Mouse (Mus musculus): ENCODE measurements around the gene Nup85. TPM values are rescaled to one million over a fixed set of nuclear protein-coding genes. Genes with fewer than 3 reads are reported as not detected.

Nup85 gene
- polyA plus RNA-seq, 1 experiment, result 16.8 TPM

- under 1% methylated on average over 26 of the region's 26 CpGs for WGBS
- Histone ChIP-seq H3K4me1 (ENCODE audit: control insufficient read depth, insufficient read depth, insufficient read length, low read length) (peaks cover 8% of the 10 kb centered on the region), H3K27me3 (ENCODE audit: control insufficient read depth, insufficient read depth, low read length) (no peaks in the 10 kb centered on the region), H3K4me3 (ENCODE audit: low read depth, low read length) (peak overlapping the region; percentile 94), H3K27ac (ENCODE audit: insufficient read depth, low read depth, low read length) (peak overlapping the region; percentile 88), H3K36me3 (ENCODE audit: control insufficient read depth, insufficient read depth, low read length) (peaks cover 35% of the 10 kb centered on the region)
- TF ChIP-seq POLR2A (IDR thresholded peaks at IDR 0.05; ENCODE audit: low read depth, low read length) (no peak), CTCF (IDR thresholded peaks at IDR 0.05; ENCODE audit: extremely low read depth, insufficient read length, insufficient replicate concordance, low read depth, low read length) (no peak)
Observed at GRCm38 (mm10) chr11:115604304-115604696, 40.1 kb downstream of the Nup85 start.

- TF ChIP-seq CTCF (IDR thresholded peaks at IDR 0.05; ENCODE audit: extremely low read depth, insufficient read length, insufficient replicate concordance, low read depth, low read length) (no peak), POLR2A (IDR thresholded peaks at IDR 0.05; ENCODE audit: low read depth, low read length) (no peak)
- H3K36me3 ChIP-seq (ENCODE audit: control insufficient read depth, insufficient read depth, low read length), result peaks cover 41% of the 10 kb centered on the region
- H3K27ac ChIP-seq (ENCODE audit: insufficient read depth, low read depth, low read length), result no peak overlapping the region
- WGBS, result 93% methylated on average over 18 of the region's 18 CpGs
- H3K4me1 ChIP-seq (ENCODE audit: control insufficient read depth, insufficient read depth, insufficient read length, low read length), result peaks cover 11% of the 10 kb centered on the region
- H3K27me3 ChIP-seq (ENCODE audit: control insufficient read depth, insufficient read depth, low read length), result no peaks in the 10 kb centered on the region
- H3K4me3 ChIP-seq (ENCODE audit: low read depth, low read length), result no peak overlapping the region
Observed at GRCm38 (mm10) chr11:115606733-115607132, 42.5 kb downstream of the Nup85 start.

- Histone ChIP-seq H3K4me3 (ENCODE audit: low read depth, low read length) (no peak overlapping the region), H3K27ac (ENCODE audit: insufficient read depth, low read depth, low read length) (no peak overlapping the region), H3K36me3 (ENCODE audit: control insufficient read depth, insufficient read depth, low read length) (peaks cover 41% of the 10 kb centered on the region), H3K4me1 (ENCODE audit: control insufficient read depth, insufficient read depth, insufficient read length, low read length) (peaks cover 10% of the 10 kb centered on the region), H3K27me3 (ENCODE audit: control insufficient read depth, insufficient read depth, low read length) (no peaks in the 10 kb centered on the region)
- WGBS, result 76% methylated on average over 23 of the region's 23 CpGs
- no peak; the same call in 1 of the 2 replicates for TF ChIP-seq POLR2A (IDR thresholded peaks at IDR 0.05; ENCODE audit: low read depth, low read length)
- no peak for TF ChIP-seq CTCF (IDR thresholded peaks at IDR 0.05; ENCODE audit: extremely low read depth, insufficient read length, insufficient replicate concordance, low read depth, low read length)
Observed at GRCm38 (mm10) chr11:115608421-115609399, 44.5 kb downstream of the Nup85 start.

- peaks cover 41% of the 10 kb centered on the region for H3K36me3 ChIP-seq (ENCODE audit: control insufficient read depth, insufficient read depth, low read length)
- H3K4me3 ChIP-seq (ENCODE audit: low read depth, low read length), result no peak overlapping the region
- peaks cover 11% of the 10 kb centered on the region for H3K4me1 ChIP-seq (ENCODE audit: control insufficient read depth, insufficient read depth, insufficient read length, low read length)
- TF ChIP-seq CTCF (IDR thresholded peaks at IDR 0.05; ENCODE audit: extremely low read depth, insufficient read length, insufficient replicate concordance, low read depth, low read length) (no peak), POLR2A (IDR thresholded peaks at IDR 0.05; ENCODE audit: low read depth, low read length) (no peak)
- WGBS, result 73% methylated on average over 3 of the region's 3 CpGs
- H3K27ac ChIP-seq (ENCODE audit: insufficient read depth, low read depth, low read length), result no peak overlapping the region
- H3K27me3 ChIP-seq (ENCODE audit: control insufficient read depth, insufficient read depth, low read length), result no peaks in the 10 kb centered on the region
Observed at GRCm38 (mm10) chr11:115609576-115609975, 45.3 kb downstream of the Nup85 start.

GRCm38 (mm10) chr11:115611173-115611572, 46.9 kb downstream of the Nup85 start:
- Histone ChIP-seq H3K27me3 (ENCODE audit: control insufficient read depth, insufficient read depth, low read length) (no peaks in the 10 kb centered on the region), H3K4me3 (ENCODE audit: low read depth, low read length) (no peak overlapping the region), H3K27ac (ENCODE audit: insufficient read depth, low read depth, low read length) (no peak overlapping the region), H3K36me3 (ENCODE audit: control insufficient read depth, insufficient read depth, low read length) (peaks cover 37% of the 10 kb centered on the region), H3K4me1 (ENCODE audit: control insufficient read depth, insufficient read depth, insufficient read length, low read length) (peaks cover 11% of the 10 kb centered on the region)
- 72% methylated on average over 6 of the region's 6 CpGs for WGBS
- TF ChIP-seq CTCF (IDR thresholded peaks at IDR 0.05; ENCODE audit: extremely low read depth, insufficient read length, insufficient replicate concordance, low read depth, low read length) (no peak), POLR2A (IDR thresholded peaks at IDR 0.05; ENCODE audit: low read depth, low read length) (no peak)

- Histone ChIP-seq H3K36me3 (ENCODE audit: control insufficient read depth, insufficient read depth, low read length) (peaks cover 28% of the 10 kb centered on the region), H3K4me3 (ENCODE audit: low read depth, low read length) (peak overlapping the region; percentile 65), H3K27me3 (ENCODE audit: control insufficient read depth, insufficient read depth, low read length) (no peaks in the 10 kb centered on the region), H3K27ac (ENCODE audit: insufficient read depth, low read depth, low read length) (peak overlapping the region; percentile 50), H3K4me1 (ENCODE audit: control insufficient read depth, insufficient read depth, insufficient read length, low read length) (peaks cover 11% of the 10 kb centered on the region)
- under 1% methylated on average over 13 of the region's 13 CpGs for WGBS
- TF ChIP-seq CTCF (IDR thresholded peaks at IDR 0.05; ENCODE audit: extremely low read depth, insufficient read length, insufficient replicate concordance, low read depth, low read length) (no peak), POLR2A (IDR thresholded peaks at IDR 0.05; ENCODE audit: low read depth, low read length) (no peak)
Observed at GRCm38 (mm10) chr11:115612059-115612409, 47.8 kb downstream of the Nup85 start.

- H3K36me3 ChIP-seq (ENCODE audit: control insufficient read depth, insufficient read depth, low read length), result peaks cover 27% of the 10 kb centered on the region
- WGBS, result 1% methylated on average over 79 of the region's 80 CpGs
- peak within 1 kb of the TSS; percentile 65 for H3K4me3 ChIP-seq (ENCODE audit: low read depth, low read length)
- H3K4me1 ChIP-seq (ENCODE audit: control insufficient read depth, insufficient read depth, insufficient read length, low read length), result peaks cover 11% of the 10 kb centered on the region
- TF ChIP-seq POLR2A (IDR thresholded peaks at IDR 0.05; ENCODE audit: low read depth, low read length) (peak; percentile 79), CTCF (IDR thresholded peaks at IDR 0.05; ENCODE audit: extremely low read depth, insufficient read length, insufficient replicate concordance, low read depth, low read length) (peak; percentile 59)
- no peaks in the 10 kb centered on the region for H3K27me3 ChIP-seq (ENCODE audit: control insufficient read depth, insufficient read depth, low read length)
- peak within 1 kb of the TSS; percentile 84 for H3K27ac ChIP-seq (ENCODE audit: insufficient read depth, low read depth, low read length)
Observed at GRCm38 (mm10) chr11:115612410-115613137, 48.3 kb downstream of the Nup85 start, which contains the start of gene Mif4gd. Gene Mif4gd, minus strand, starts transcription at chr11:115612969.

Measured in small intestine, adult 2 months (tissue).